Mouse (Mus musculus): Measurements from ENCODE around the gene Piezo1. TPM values are rescaled to one million over a fixed set of nuclear protein-coding genes. Genes with fewer than 3 reads are reported as not detected.

Gene Piezo1
- polyA plus RNA-seq, 1 experiment from 2014 or later, result 253 TPM

DNA sequence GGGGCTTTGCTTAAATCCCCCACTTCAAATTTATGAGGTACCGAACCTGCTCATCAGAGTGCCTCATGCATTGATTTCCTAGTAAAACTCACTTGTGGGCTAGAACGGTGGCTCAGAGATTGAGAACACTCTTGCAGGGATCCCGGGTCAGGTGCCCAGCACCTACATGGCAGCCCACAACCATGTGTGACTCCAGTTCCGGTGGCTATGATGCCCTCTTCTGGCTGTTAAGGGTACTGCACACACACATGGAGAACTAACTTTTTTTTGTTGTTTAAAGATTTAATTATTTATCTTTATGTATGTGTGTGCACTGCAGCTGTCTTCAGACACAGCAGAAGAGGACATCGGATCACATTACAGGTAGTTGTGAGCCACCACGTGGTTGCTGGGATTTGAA lies 115.8 kb downstream of the Piezo1 start:
- in situ Hi-C loops (cut with MboI; ENCODE audit: low pct_unique_long_range_greater_than_20kb), result no loop called here
- ChIA-PET CTCF (interaction anchor here (0.8 kb wide), 1 partner anchor 32 kb away, joined by 3 read pairs; no protein-coding TSS in a partner anchor), POLR2A (no interaction called here)
- ATAC-seq (no peak), DNase-seq (ENCODE audit: low read depth, low spot score) (no peak)
- TF ChIP-seq CTCF (IDR thresholded peaks at IDR 0.05), result no peak
- H3K27me3 ChIP-seq, result no peaks in the 10 kb centered on the region

- no peak for TF ChIP-seq CTCF (IDR thresholded peaks at IDR 0.05)
- H3K27me3 ChIP-seq, result no peaks in the 10 kb centered on the region
- in situ Hi-C loops (cut with MboI; ENCODE audit: low pct_unique_long_range_greater_than_20kb), result no loop called here
- ChIA-PET CTCF (interaction anchor here (1.8 kb wide), 1 partner anchor 10 kb away, joined by 4 read pairs; the partner anchor contains the start of gene Mvd), POLR2A (interaction anchor here (1.1 to 2.7 kb wide), 3 partner anchors 9 to 143 kb away, joined by 3 to 11 read pairs (median 4); partner anchors contain the start of genes Aprt and Mvd)
- ATAC-seq (no peak), DNase-seq (ENCODE audit: low read depth, low spot score) (no peak)
These were observed 117.7 kb downstream of the Piezo1 start for GRCm38 (mm10) chr8:122433269-122433905.

DNA sequence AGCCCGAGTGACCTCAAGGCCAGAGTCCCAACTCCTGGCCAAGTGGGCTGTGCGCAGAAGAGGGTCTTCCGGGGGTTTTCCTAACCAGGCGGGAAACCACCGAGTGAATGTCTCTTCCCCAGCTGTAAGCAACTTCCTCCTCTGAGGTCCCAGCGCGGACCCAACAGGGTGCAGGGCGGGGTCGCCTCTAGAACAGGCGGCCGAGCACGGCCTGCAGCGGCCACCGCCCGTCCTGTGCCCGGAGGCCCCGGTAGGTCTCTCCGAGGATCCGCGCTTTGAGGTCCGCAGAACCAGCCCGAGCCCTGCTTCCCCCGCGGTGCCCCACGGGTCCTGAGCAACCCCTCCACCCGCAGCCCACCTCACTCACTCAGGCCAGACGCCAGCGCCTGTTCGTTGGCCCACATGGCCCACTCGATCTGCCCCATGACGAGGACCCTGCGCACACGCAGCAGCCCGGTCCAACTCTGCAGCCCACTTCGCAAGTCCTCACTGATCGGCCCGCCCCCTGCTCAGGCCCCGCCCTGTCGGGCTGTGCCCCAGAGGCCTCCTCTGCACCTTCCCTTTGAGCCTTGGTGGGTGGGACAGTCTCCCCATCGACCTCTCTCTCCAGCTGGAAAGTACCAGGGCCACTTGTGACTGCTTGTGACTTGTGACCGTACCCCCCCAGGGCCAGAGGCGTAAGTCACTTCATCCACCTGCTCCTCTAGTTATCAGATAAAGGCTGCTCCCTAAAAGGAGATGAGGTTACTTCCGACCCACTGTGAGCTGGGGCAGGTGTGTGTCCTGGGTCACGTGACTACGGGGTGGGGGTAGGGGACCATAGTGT lies 118.5 kb downstream of the Piezo1 start, which contains the start of gene Cyba:
Gene Cyba, minus strand, starts transcription at position 488 of the 826 bp plus-strand sequence.
- in situ Hi-C loops (cut with MboI; ENCODE audit: low pct_unique_long_range_greater_than_20kb), result no loop called here
- ATAC-seq (peak; percentile 70), DNase-seq (ENCODE audit: low read depth, low spot score) (no peak)
- H3K27me3 ChIP-seq, result no peaks in the 10 kb centered on the region
- TF ChIP-seq CTCF (IDR thresholded peaks at IDR 0.05), result no peak
- ChIA-PET POLR2A (interaction anchor here (1.1 to 2.7 kb wide), 4 partner anchors 10 to 144 kb away, joined by 3 to 11 read pairs (median 6); partner anchors contain the start of genes Aprt, Il17c and Mvd), CTCF (interaction anchor here (1.8 kb wide), 1 partner anchor 11 kb away, joined by 4 read pairs; the partner anchor contains the start of gene Mvd)

Other genes with a start within 250 kb of the Piezo1 start
- 0.23 TPM for gene Trhr2, start 190.6 kb downstream of the Piezo1 start, polyA plus RNA-seq (2021)
- gene Zc3h18, start 174.7 kb downstream of the Piezo1 start, polyA plus RNA-seq (2021), result 54.1 TPM
- 0.39 TPM for gene Il17c, start 129.3 kb downstream of the Piezo1 start, polyA plus RNA-seq (2021)
- 288 TPM for gene Cyba, start 118.4 kb downstream of the Piezo1 start, polyA plus RNA-seq (2021)
- gene Mvd, start 107.9 kb downstream of the Piezo1 start, polyA plus RNA-seq (2021), result 21.9 TPM
- gene Snai3, start 90.6 kb downstream of the Piezo1 start, polyA plus RNA-seq (2021), result 0.17 TPM
- gene Rnf166, start 75.3 kb downstream of the Piezo1 start, polyA plus RNA-seq (2021), result 41.5 TPM
- 27.4 TPM for gene Ctu2, start 75.2 kb downstream of the Piezo1 start, polyA plus RNA-seq (2021)
- 24.2 TPM for gene Cdt1, start 16.7 kb upstream of the Piezo1 start, polyA plus RNA-seq (2021)
- 224 TPM for gene Aprt, start 25.6 kb upstream of the Piezo1 start, polyA plus RNA-seq (2021)
- gene Galns, start 60.1 kb upstream of the Piezo1 start, polyA plus RNA-seq (2021), result 60.3 TPM
- 99.5 TPM for gene Trappc2l, start 60.3 kb upstream of the Piezo1 start, polyA plus RNA-seq (2021)
- 0.05 TPM for gene Pabpn1l, start 71.4 kb upstream of the Piezo1 start, polyA plus RNA-seq (2021)
- gene Cbfa2t3, start 147.8 kb upstream of the Piezo1 start, polyA plus RNA-seq (2021), result 0.26 TPM
- 25.5 TPM for gene Acsf3, start 224.2 kb upstream of the Piezo1 start, polyA plus RNA-seq (2021)